Mouse (Mus musculus) CH12.LX (cell line): ENCODE measurements around the gene Gm20388. TPM values are rescaled to one million over a fixed set of nuclear protein-coding genes. Genes with fewer than 3 reads are reported as not detected.

Experiments used
- DNase-seq: peaks from one replicate; pipeline ENCODE4 v3.0.0-alpha.2; 2013; ENCODE audit errors: extremely low read depth
- H3K27ac ChIP-seq: 2 replicates; pipeline ENCODE4 v1.5.1; 2012; ENCODE audit warnings: low read depth, mild to moderate bottlenecking, control low read depth, moderate library complexity; ENCODE audit not compliant: insufficient read depth
- H3K27me3 ChIP-seq: replicated peaks from 2 replicates; pipeline ENCODE3; 2012; ENCODE audit warnings: inconsistent platforms
- H3K36me3 ChIP-seq, 2 experiments: replicated peaks in 1 of 2; 2 replicates each; pipeline versions ENCODE3 to v1.6.1; 2012; ENCODE audit warnings: inconsistent platforms in 1 of 2, low read length in 1 of 2, mild to moderate bottlenecking in 1 of 2, mixed read lengths in 1 of 2, moderate library complexity in 1 of 2; ENCODE audit not compliant: control insufficient read depth in 1 of 2, insufficient read depth in 1 of 2
- H3K4me1 ChIP-seq, 2 experiments: 2 replicates each; pipeline ENCODE4 v1.6.1; 2012; ENCODE audit warnings: inconsistent platforms in 1 of 2, moderate library complexity in 1 of 2; ENCODE audit not compliant: insufficient read depth in 2 of 2, control insufficient read depth in 1 of 2
- H3K4me2 ChIP-seq: 2 replicates; pipeline ENCODE4 v1.6.1; 2012; ENCODE audit warnings: low read depth, mild to moderate bottlenecking, control low read depth; ENCODE audit not compliant: poor library complexity, insufficient read depth, severe bottlenecking
- H3K4me3 ChIP-seq, 3 experiments: fragments of 150-350 bp in 1 of 3; sonication (generic) in 1 of 3; replicated peaks in 1 of 3; 2 replicates each; pipeline versions ENCODE3 to v1.5.1; 2011 to 2012; ENCODE audit warnings: low read depth in 2 of 3, low read length in 2 of 3, mild to moderate bottlenecking in 2 of 3, moderate library complexity in 2 of 3, control low read depth in 1 of 3, improper control_type of control experiment in 1 of 3, inconsistent platforms in 1 of 3, mixed read lengths in 1 of 3; ENCODE audit not compliant: poor library complexity in 1 of 3
- H3K79me2 ChIP-seq: replicated peaks from 2 replicates; pipeline ENCODE4 v1.6.1; 2012; ENCODE audit warnings: mild to moderate bottlenecking, moderate library complexity; ENCODE audit not compliant: control insufficient read depth, poor library complexity, insufficient read depth, severe bottlenecking; ENCODE audit errors: extremely low read depth
- H3K9ac ChIP-seq: 2 replicates; pipeline ENCODE4 v1.6.1; 2012; ENCODE audit warnings: low read depth, mild to moderate bottlenecking, control low read depth, moderate library complexity; ENCODE audit not compliant: insufficient read depth
- H3K9me3 ChIP-seq: replicated peaks from 2 replicates; pipeline ENCODE3; 2012; ENCODE audit warnings: low read length, inconsistent platforms, mixed read lengths
- BHLHE40 ChIP-seq: IDR thresholded peaks from 2 replicates; pipeline ENCODE4 v1.6.1; 2011; ENCODE audit warnings: mild to moderate bottlenecking, low read depth, low read length, improper control_type of control experiment
- ELF1 ChIP-seq: IDR thresholded peaks from 2 replicates; pipeline ENCODE4 v1.6.1; 2014; ENCODE audit warnings: low read depth, mild to moderate bottlenecking, inconsistent platforms, low read length, improper control_type of control experiment
- ETS1 ChIP-seq: conservative IDR thresholded peaks from 2 replicates; pipeline ENCODE4 v1.6.1; 2012; ENCODE audit warnings: low read depth, mild to moderate bottlenecking, inconsistent platforms, low read length, improper control_type of control experiment, moderate library complexity
- GABPA ChIP-seq: IDR thresholded peaks from 2 replicates; pipeline ENCODE4 v1.6.1; 2012; ENCODE audit warnings: low read depth, low read length, improper control_type of control experiment, inconsistent platforms; ENCODE audit not compliant: insufficient replicate concordance
- IRF4 ChIP-seq: IDR thresholded peaks from 2 replicates; pipeline ENCODE4 v1.6.1; 2014; ENCODE audit warnings: low read depth, mild to moderate bottlenecking, inconsistent platforms, low read length, improper control_type of control experiment
- JUND ChIP-seq: conservative IDR thresholded peaks from 2 replicates; pipeline ENCODE4 v1.6.1; 2011; ENCODE audit warnings: low read depth, low read length, improper control_type of control experiment
- KAT2A ChIP-seq: IDR thresholded peaks from 2 replicates; pipeline ENCODE4 v1.6.1; 2012; ENCODE audit warnings: low read length, improper control_type of control experiment, inconsistent platforms; ENCODE audit not compliant: insufficient replicate concordance
- MAFK ChIP-seq: IDR thresholded peaks from 2 replicates; pipeline ENCODE4 v1.6.1; 2011; ENCODE audit warnings: low read length, improper control_type of control experiment; ENCODE audit not compliant: insufficient replicate concordance
- MAX ChIP-seq: IDR thresholded peaks from 2 replicates; pipeline ENCODE4 v1.6.1; 2011; ENCODE audit warnings: low read length, improper control_type of control experiment
- MAZ ChIP-seq: IDR thresholded peaks from 2 replicates; pipeline ENCODE4 v1.6.1; 2012; ENCODE audit warnings: low read depth, mild to moderate bottlenecking, inconsistent platforms, low read length, improper control_type of control experiment, moderate library complexity
- MEF2A ChIP-seq: IDR thresholded peaks from 2 replicates; pipeline ENCODE4 v1.6.1; 2014; ENCODE audit warnings: low read depth, mild to moderate bottlenecking, inconsistent platforms, low read length, improper control_type of control experiment, borderline replicate concordance
- PAX5 ChIP-seq: IDR thresholded peaks from 2 replicates; pipeline ENCODE4 v1.6.1; 2012; ENCODE audit warnings: low read length, inconsistent platforms, mixed read lengths
- POLR2AphosphoS2 ChIP-seq: IDR thresholded peaks from 2 replicates; pipeline ENCODE4 v1.6.1; 2011; ENCODE audit warnings: low read depth, low read length, improper control_type of control experiment
- RAD21 ChIP-seq: IDR thresholded peaks from 2 replicates; pipeline ENCODE4 v1.6.1; 2011; ENCODE audit warnings: low read depth, mild to moderate bottlenecking, low read length, improper control_type of control experiment, moderate library complexity
- SMC3 ChIP-seq: IDR thresholded peaks from 2 replicates; pipeline ENCODE4 v1.6.1; 2011; ENCODE audit warnings: low read depth, low read length, improper control_type of control experiment
- TBP ChIP-seq: conservative IDR thresholded peaks from 2 replicates; pipeline ENCODE4 v1.6.1; 2011; ENCODE audit warnings: low read depth, low read length, improper control_type of control experiment
- TCF12 ChIP-seq: IDR thresholded peaks from 2 replicates; pipeline ENCODE4 v1.6.1; 2014; ENCODE audit warnings: low read depth, mild to moderate bottlenecking, inconsistent platforms, low read length, improper control_type of control experiment
- USF2 ChIP-seq: conservative IDR thresholded peaks from 2 replicates; pipeline ENCODE4 v1.6.1; 2011; ENCODE audit warnings: low read depth, low read length, improper control_type of control experiment
- ZNF384 ChIP-seq: IDR thresholded peaks from 2 replicates; pipeline ENCODE4 v1.6.1; 2012; ENCODE audit warnings: low read depth, low read length, improper control_type of control experiment, inconsistent platforms
- dilution Hi-C: fragments of 300-500 bp; cut with MboI; formaldehyde crosslinking; loops from 2 replicates; pipeline ENCODE4 v1.14.3; 2020; ENCODE audit warnings: low sequenced_read_pairs; ENCODE audit not compliant: extremely low pct_unique_long_range_greater_than_20kb, extremely low pct_ligation_motif_present
- in situ Hi-C: fragments of 300-500 bp; cut with MboI; formaldehyde crosslinking; loops from 3 replicates; pipeline ENCODE4 v1.14.3; 2019; ENCODE audit warnings: low sequenced_read_pairs, low pct_ligation_motif_present, low pct_unique_long_range_greater_than_20kb, mixed read lengths
- polyA plus RNA-seq: library from polyadenylated mRNA; unstranded; fragments of >175 nt; gene quantifications from 2 replicates; pipeline ENCODE4 v1.2.1, GENCODE M21; 2012; ENCODE audit warnings: low read depth; ENCODE audit not compliant: insufficient read length
- total RNA-seq, 2 experiments: library from RNA; depleted of rRNA; stranded (reverse); fragments of 300-350 nt in 1 of 2; fragments of >200 nt in 1 of 2; gene quantifications; 2 replicates each; pipeline ENCODE4 v1.2.3; 2012 to 2014

Gm20388 gene
- total and polyA plus RNA-seq, 3 experiments, result 14.8 to 26.3 (median 22.2) TPM

- H3K4me3 ChIP-seq, result no peak overlapping the region
- dilution Hi-C loops, result no loop called here
These were observed 91.7 kb downstream of the Gm20388 start for GRCm38 (mm10) chr8:120002348-120002747.

GRCm38 (mm10) chr8:120004154-120004702, 93.6 kb downstream of the Gm20388 start:
- no peak overlapping the region for H3K4me2 ChIP-seq
- DNase-seq, result no peak
- dilution Hi-C loops, result no loop called here
- no peaks in the 10 kb centered on the region for H3K9me3 ChIP-seq
- H3K4me3 ChIP-seq, result no peak overlapping the region
- no peaks in the 10 kb centered on the region for H3K36me3 ChIP-seq
- H3K79me2 ChIP-seq, result no peaks in the 10 kb centered on the region
- H3K9ac ChIP-seq, result no peak overlapping the region
- peaks cover 71% of the 10 kb centered on the region for H3K27me3 ChIP-seq
- TF ChIP-seq ELF1 (no peak), KAT2A (no peak), MAX (no peak), ETS1 (no peak), JUND (no peak), IRF4 (no peak), RAD21 (no peak), MAFK (no peak), TBP (no peak), MAZ (no peak), SMC3 (no peak), MEF2A (no peak)
- no peak overlapping the region for H3K27ac ChIP-seq
- in situ Hi-C loops, result no loop called here
- H3K4me1 ChIP-seq, result no peaks in the 10 kb centered on the region

More at GRCm38 (mm10) chr8:120002348-120002747, 91.7 kb downstream of the Gm20388 start:
- no peak overlapping the region for H3K9ac ChIP-seq
- no peak for DNase-seq
- no peaks in the 10 kb centered on the region for H3K4me1 ChIP-seq
- H3K36me3 ChIP-seq, result no peaks in the 10 kb centered on the region
- no peak for TF ChIP-seq TCF12
- H3K27me3 ChIP-seq, result peaks cover 75% of the 10 kb centered on the region
- no peaks in the 10 kb centered on the region for H3K79me2 ChIP-seq
- H3K27ac ChIP-seq, result no peak overlapping the region
- no peaks in the 10 kb centered on the region for H3K9me3 ChIP-seq
- in situ Hi-C loops, result no loop called here
- H3K4me2 ChIP-seq, result no peak overlapping the region

GRCm38 (mm10) chr8:120004705-120005381, 94.2 kb downstream of the Gm20388 start:
- Histone ChIP-seq H3K79me2 (no peaks in the 10 kb centered on the region), H3K9ac (no peak overlapping the region), H3K36me3 (no peaks in the 10 kb centered on the region), H3K4me2 (no peak overlapping the region), H3K27ac (no peak overlapping the region), H3K4me3 (no peak overlapping the region), H3K9me3 (no peaks in the 10 kb centered on the region), H3K4me1 (no peaks in the 10 kb centered on the region), H3K27me3 (peaks cover 77% of the 10 kb centered on the region)
- DNase-seq, result no peak
- in situ Hi-C loops (no loop called here), dilution Hi-C loops (no loop called here)
- no peak for TF ChIP-seq PAX5
- no peak for TF ChIP-seq POLR2AphosphoS2
- TF ChIP-seq ZNF384, result no peak
- no peak for TF ChIP-seq USF2
- TF ChIP-seq KAT2A, result no peak
- TF ChIP-seq MAX, result no peak
- no peak for TF ChIP-seq GABPA
- TF ChIP-seq BHLHE40, result no peak
- TF ChIP-seq, all 38 proteins: peak for 0
